Mouse (Mus musculus): ENCODE data around the gene Lyst. TPM values are rescaled to one million over a fixed set of nuclear protein-coding genes. Genes with fewer than 3 reads are reported as not detected.

The Lyst gene
- total and polyA plus RNA-seq, 2 experiments from 2014 or later, result 1.9 to 6.3 TPM

GRCm38 (mm10) chr13:13824946-13825345 lies 234.7 kb downstream of the Lyst start:
- no peak overlapping the region for H3K4me2 ChIP-seq (ENCODE audit: low read depth, low read length)
- no peaks in the 10 kb centered on the region for H3K36me3 ChIP-seq (replicated peaks; ENCODE audit: control insufficient read depth, insufficient read depth, low read length)
- no peak for TF ChIP-seq CTCF (IDR thresholded peaks at IDR 0.05; ENCODE audit: low read depth)
- no peak for TF ChIP-seq EP300 (IDR thresholded peaks at IDR 0.05; ENCODE audit: low read depth)
- no peaks in the 10 kb centered on the region for H3K9me3 ChIP-seq (replicated peaks; ENCODE audit: control insufficient read depth, low read length)
- no peaks in the 10 kb centered on the region for H3K4me1 ChIP-seq (ENCODE audit: control insufficient read depth, insufficient read depth)
- no peak overlapping the region for H3K9ac ChIP-seq (replicated peaks; ENCODE audit: low read depth, low read length)
- no peak for ATAC-seq (ENCODE audit: insufficient read depth, low read depth)
- H3K27ac ChIP-seq (ENCODE audit: low read depth), result no peak overlapping the region
- H3K4me3 ChIP-seq (ENCODE audit: low read depth, low read length), result no peak overlapping the region
- WGBS, result 78% methylated on average over 7 of the region's 7 CpGs
- no peak for DNase-seq (ENCODE audit: low spot score)
- H3K27me3 ChIP-seq (ENCODE audit: control insufficient read depth, insufficient read depth, low read length), result no peaks in the 10 kb centered on the region

GRCm38 (mm10) chr13:13826533-13826932 lies 236.3 kb downstream of the Lyst start:
- Histone ChIP-seq H3K4me3 (ENCODE audit: low read depth, low read length) (no peak overlapping the region), H3K4me2 (ENCODE audit: low read depth, low read length) (no peak overlapping the region), H3K9ac (replicated peaks; ENCODE audit: low read depth, low read length) (no peak overlapping the region), H3K9me3 (replicated peaks; ENCODE audit: control insufficient read depth, low read length) (no peaks in the 10 kb centered on the region), H3K27ac (ENCODE audit: low read depth) (no peak overlapping the region), H3K36me3 (replicated peaks; ENCODE audit: control insufficient read depth, insufficient read depth, low read length) (no peaks in the 10 kb centered on the region), H3K4me1 (ENCODE audit: control insufficient read depth, insufficient read depth) (no peaks in the 10 kb centered on the region), H3K27me3 (ENCODE audit: control insufficient read depth, insufficient read depth, low read length) (no peaks in the 10 kb centered on the region)
- 72% methylated on average over 6 of the region's 6 CpGs for WGBS
- no peak for TF ChIP-seq CTCF (IDR thresholded peaks at IDR 0.05; ENCODE audit: low read depth)
- TF ChIP-seq EP300 (IDR thresholded peaks at IDR 0.05; ENCODE audit: low read depth), result no peak
- DNase-seq (ENCODE audit: low spot score), result no peak
- ATAC-seq (ENCODE audit: insufficient read depth, low read depth), result no peak

- no peak for TF ChIP-seq CTCF (IDR thresholded peaks at IDR 0.05; ENCODE audit: low read depth)
Measured at GRCm38 (mm10) chr13:13828125-13828524, 237.9 kb downstream of the Lyst start.

More at GRCm38 (mm10) chr13:13828125-13828524, 237.9 kb downstream of the Lyst start:
- H3K9me3 ChIP-seq (replicated peaks; ENCODE audit: control insufficient read depth, low read length), result no peaks in the 10 kb centered on the region
- H3K27me3 ChIP-seq (ENCODE audit: control insufficient read depth, insufficient read depth, low read length), result no peaks in the 10 kb centered on the region
- H3K9ac ChIP-seq (replicated peaks; ENCODE audit: low read depth, low read length), result no peak overlapping the region
- WGBS, result 22% methylated on average over 1 of the region's 1 CpGs
- no peak overlapping the region for H3K4me3 ChIP-seq (ENCODE audit: low read depth, low read length)
- no peak overlapping the region for H3K27ac ChIP-seq (ENCODE audit: low read depth)
- DNase-seq (ENCODE audit: low spot score) (no peak), ATAC-seq (ENCODE audit: insufficient read depth, low read depth) (no peak)
- H3K4me1 ChIP-seq (ENCODE audit: control insufficient read depth, insufficient read depth), result no peaks in the 10 kb centered on the region
- no peak overlapping the region for H3K4me2 ChIP-seq (ENCODE audit: low read depth, low read length)
- H3K36me3 ChIP-seq (replicated peaks; ENCODE audit: control insufficient read depth, insufficient read depth, low read length), result no peaks in the 10 kb centered on the region

Other genes starting within 250 kb of the Lyst start
- 5.2 and 6.2 TPM in 2 replicates for gene Gpr137b, start 196.4 kb upstream of the Lyst start, total RNA-seq (2014; rRNA removed; ENCODE audit: low replicate concordance)
- gene Gpr137b, start 196.4 kb upstream of the Lyst start, polyA plus RNA-seq (2015; fragmentation: Nextera tagmentation; extraction: Ambion mirVana), result 5.8 and 6.1 TPM in 2 replicates
- gene Nid1, start 152.8 kb upstream of the Lyst start, total RNA-seq (2014; rRNA removed; ENCODE audit: low replicate concordance), result 127 and 161 TPM in 2 replicates
- 49.0 and 50.2 TPM in 2 replicates for gene Nid1, start 152.8 kb upstream of the Lyst start, polyA plus RNA-seq (2015; fragmentation: Nextera tagmentation; extraction: Ambion mirVana)
- 0.15 TPM in 1 of 2 replicates, not detected in the other for gene Gng4, start 193.7 kb downstream of the Lyst start, total RNA-seq (2014; rRNA removed; ENCODE audit: low replicate concordance)
- 0.16 and 0.22 TPM in 2 replicates for gene Gng4, start 193.7 kb downstream of the Lyst start, polyA plus RNA-seq (2015; fragmentation: Nextera tagmentation; extraction: Ambion mirVana)

Data from heart, postnatal 0 days (tissue).